Mouse (Mus musculus) stomach, embryonic 16.5 days (tissue): ENCODE measurements around the gene Fam83g. TPM values are rescaled to one million over a fixed set of nuclear protein-coding genes. Genes with fewer than 3 reads are reported as not detected.
"Not testable (repeated sequence)": the region's sequence is repeated elsewhere in the genome, so short reads cannot be mapped to it uniquely, and the experiment has no call there.

Experiments
- ATAC-seq: fragments of 200-750 bp; cut with Nextera tagmentation; 2 replicates; pipeline ENCODE4 v1.8.0; 2017; ENCODE audit warnings: moderate number of reproducible peaks, moderate TSS enrichment; ENCODE audit not compliant: insufficient read depth, low FRiP score
- H3K27ac ChIP-seq: fragments of 300-500 bp; sonication (generic); 2 replicates; pipeline ENCODE4 v1.5.1; 2014; ENCODE audit warnings: low read length
- H3K27me3 ChIP-seq: fragments of 300-500 bp; sonication (generic); 2 replicates; pipeline ENCODE4 v1.6.1; 2014; ENCODE audit warnings: low read length, control low read depth, mixed read lengths; ENCODE audit not compliant: control insufficient read depth, insufficient read depth
- H3K36me3 ChIP-seq: fragments of 300-500 bp; sonication (generic); 2 replicates; pipeline ENCODE4 v1.6.1; 2014; ENCODE audit warnings: low read length; ENCODE audit not compliant: control insufficient read depth, insufficient read depth
- H3K4me1 ChIP-seq: fragments of 300-500 bp; sonication (generic); 2 replicates; pipeline ENCODE4 v1.6.1; 2014; ENCODE audit warnings: low read length, control low read depth, mixed read lengths; ENCODE audit not compliant: control insufficient read depth, insufficient read depth
- H3K4me2 ChIP-seq: fragments of 300-500 bp; sonication (generic); 2 replicates; pipeline ENCODE4 v1.6.1; 2014; ENCODE audit warnings: low read depth, low read length, mixed read lengths
- H3K4me3 ChIP-seq: fragments of 300-500 bp; sonication (generic); replicated peaks from 2 replicates; pipeline ENCODE4 v1.5.1; 2014; ENCODE audit warnings: mild to moderate bottlenecking, low read length
- H3K9ac ChIP-seq: fragments of 300-500 bp; sonication (generic); 2 replicates; pipeline ENCODE4 v1.6.1; 2014; ENCODE audit warnings: low read length
- H3K9me3 ChIP-seq: fragments of 300-500 bp; sonication (generic); replicated peaks from 2 replicates; pipeline ENCODE4 v1.6.1; 2016; ENCODE audit warnings: low read length, control low read depth; ENCODE audit not compliant: control insufficient read depth
- WGBS: fragments of 180-500 bp; shearing (Covaris S2); extraction: QIAGEN DNeasy Blood & Tissue Kit; methylation state at CpG from one replicate; pipeline ENCODE4 v1.1.7; 2014; 5-methylcytosine and 5-hydroxymethylcytosine counted together
- polyA plus RNA-seq: library from polyadenylated mRNA; unstranded; fragments of >200 nt; fragmentation: Nextera tagmentation; extraction: Ambion mirVana; gene quantifications from 2 replicates; pipeline ENCODE4 v1.2.1, GENCODE M21; 2015

Fam83g gene
- 6.1 and 6.6 TPM in 2 replicates for polyA plus RNA-seq

DNA sequence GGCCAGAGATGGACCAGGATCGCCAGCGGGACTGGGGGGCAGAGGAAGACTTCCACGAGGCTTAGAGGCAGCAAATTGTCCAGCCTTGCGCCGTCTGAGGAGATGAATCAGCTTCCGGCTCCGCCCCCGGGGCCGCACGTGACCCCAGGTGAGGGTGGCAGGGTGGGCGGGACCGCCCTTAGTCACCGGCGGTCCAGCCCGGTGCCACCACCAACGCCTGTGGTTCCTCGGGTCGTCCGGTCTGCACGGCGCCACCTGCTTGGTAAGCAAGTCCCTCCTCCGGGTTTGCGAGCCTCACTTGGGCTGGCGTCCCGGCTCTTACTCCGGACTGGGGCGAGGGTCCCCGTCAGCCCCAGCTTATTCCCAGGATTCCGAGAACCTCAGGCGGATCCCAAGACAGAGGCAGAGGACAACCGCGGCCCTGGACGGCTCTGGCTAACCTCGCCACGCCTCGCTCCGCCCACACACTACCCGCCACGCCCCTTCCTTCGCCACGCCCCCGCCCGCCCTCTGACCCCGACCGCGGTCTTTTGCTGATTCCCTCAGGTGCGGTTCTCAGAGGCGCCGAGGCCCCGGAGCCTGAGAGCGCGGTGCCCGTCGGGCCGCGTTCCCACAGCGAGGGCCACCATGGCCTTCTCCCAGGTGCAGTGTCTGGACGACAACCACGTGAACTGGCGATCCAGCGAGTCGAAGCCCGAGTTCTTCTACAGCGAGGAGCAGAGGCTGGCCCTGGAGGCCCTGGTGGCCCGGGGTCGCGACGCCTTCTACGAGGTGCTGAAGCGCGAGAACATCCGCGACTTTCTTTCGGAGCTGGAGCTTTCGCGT, at the start of gene Fam83g:
Gene Fam83g, plus strand, starts transcription at position 185 of the 825 bp plus-strand sequence.
- H3K9ac ChIP-seq = peak within 1 kb of the TSS; percentile 68
- H3K36me3 ChIP-seq = no peaks in the 10 kb centered on the region
- 3% methylated on average over 76 of the region's 76 CpGs for WGBS
- peaks cover 14% of the 10 kb centered on the region; the same call in 1 of the 2 replicates for H3K27me3 ChIP-seq
- H3K4me3 ChIP-seq = peak within 1 kb of the TSS; percentile 54
- H3K4me2 ChIP-seq = peak within 1 kb of the TSS; percentile 67
- no peaks in the 10 kb centered on the region for H3K9me3 ChIP-seq
- peak; percentile 86 for ATAC-seq
- peaks cover 15% of the 10 kb centered on the region; the same call in 1 of the 2 replicates for H3K4me1 ChIP-seq
- 0 out of 2 replicates have a peak within 1 kb of the TSS, but pooled peaks have one; percentile 58 for H3K27ac ChIP-seq

DNA sequence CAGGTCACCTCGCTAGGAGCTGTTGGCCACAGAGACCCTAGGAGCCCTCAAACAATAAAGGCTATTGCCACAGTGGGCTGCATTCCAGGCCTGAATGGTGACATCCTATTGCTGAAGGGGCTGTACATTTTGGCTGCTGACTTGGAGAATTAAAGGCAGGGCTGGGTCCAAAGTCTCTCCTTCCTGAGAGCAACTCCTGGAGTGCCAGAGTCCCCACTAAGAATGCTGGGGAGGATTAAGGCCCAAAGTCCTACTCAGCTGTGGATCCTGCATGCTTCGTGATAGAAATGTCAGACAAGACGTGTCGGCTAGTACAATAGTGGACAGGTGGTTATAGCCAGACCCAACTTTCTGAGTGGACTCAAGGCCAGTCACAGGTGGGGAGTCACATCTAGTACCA, 47.6 kb upstream of the Fam83g start:
- WGBS = 88% methylated on average over 3 of the region's 4 CpGs
- not testable (repeated sequence) for H3K4me1 ChIP-seq, H3K4me2 ChIP-seq, H3K4me3 ChIP-seq, H3K27ac ChIP-seq, H3K9me3 ChIP-seq, H3K9ac ChIP-seq, H3K36me3 ChIP-seq, H3K27me3 ChIP-seq, ATAC-seq

- no peak overlapping the region for H3K4me3 ChIP-seq
- H3K36me3 ChIP-seq = no peaks in the 10 kb centered on the region
- 58% methylated on average over 1 of the region's 1 CpGs for WGBS
- no peaks in the 10 kb centered on the region for H3K9me3 ChIP-seq
- H3K27ac ChIP-seq = no peak overlapping the region
- no peaks in the 10 kb centered on the region for H3K27me3 ChIP-seq
- H3K4me2 ChIP-seq = no peak overlapping the region
- no peaks in the 10 kb centered on the region for H3K4me1 ChIP-seq
- H3K9ac ChIP-seq = no peak overlapping the region
- ATAC-seq = no peak
Measured at GRCm38 (mm10) chr11:61637413-61637812, 46.5 kb upstream of the Fam83g start.

DNA sequence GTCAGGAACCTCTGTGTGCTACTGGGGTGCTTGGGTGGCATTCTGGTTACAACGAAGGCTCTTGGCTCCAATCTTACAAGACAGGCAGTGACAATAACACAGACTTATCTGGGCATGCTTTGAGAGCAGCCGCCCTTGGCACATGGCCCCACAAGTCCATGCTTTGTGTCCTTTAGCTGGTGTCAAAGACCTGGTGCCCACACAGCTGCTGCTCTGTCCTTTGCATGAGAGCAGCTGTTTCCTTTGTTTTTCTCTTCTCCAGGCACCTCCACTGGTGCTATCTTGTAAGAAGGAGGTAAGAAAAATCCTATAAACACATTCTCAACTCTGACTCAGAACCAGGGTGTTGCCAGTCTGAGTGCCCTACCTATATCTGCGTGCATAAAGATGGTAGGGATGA, 46.0 kb upstream of the Fam83g start:
- no peak for ATAC-seq
- Histone ChIP-seq H3K4me3 (no peak overlapping the region), H3K4me1 (no peaks in the 10 kb centered on the region), H3K9ac (no peak overlapping the region), H3K27me3 (no peaks in the 10 kb centered on the region), H3K27ac (no peak overlapping the region), H3K9me3 (no peaks in the 10 kb centered on the region), H3K36me3 (no peaks in the 10 kb centered on the region), H3K4me2 (no peak overlapping the region)
- 89% methylated on average over 3 of the region's 3 CpGs for WGBS

GRCm38 (mm10) chr11:61638764-61639536, 44.9 kb upstream of the Fam83g start:
- H3K27ac ChIP-seq = no peak overlapping the region
- WGBS = 71% methylated on average over 12 of the region's 12 CpGs
- no peaks in the 10 kb centered on the region for H3K27me3 ChIP-seq
- H3K9me3 ChIP-seq = no peaks in the 10 kb centered on the region
- H3K4me1 ChIP-seq = no peaks in the 10 kb centered on the region
- H3K9ac ChIP-seq = no peak overlapping the region
- H3K4me3 ChIP-seq = no peak overlapping the region
- H3K4me2 ChIP-seq = no peak overlapping the region
- ATAC-seq = no peak
- H3K36me3 ChIP-seq = no peaks in the 10 kb centered on the region

DNA sequence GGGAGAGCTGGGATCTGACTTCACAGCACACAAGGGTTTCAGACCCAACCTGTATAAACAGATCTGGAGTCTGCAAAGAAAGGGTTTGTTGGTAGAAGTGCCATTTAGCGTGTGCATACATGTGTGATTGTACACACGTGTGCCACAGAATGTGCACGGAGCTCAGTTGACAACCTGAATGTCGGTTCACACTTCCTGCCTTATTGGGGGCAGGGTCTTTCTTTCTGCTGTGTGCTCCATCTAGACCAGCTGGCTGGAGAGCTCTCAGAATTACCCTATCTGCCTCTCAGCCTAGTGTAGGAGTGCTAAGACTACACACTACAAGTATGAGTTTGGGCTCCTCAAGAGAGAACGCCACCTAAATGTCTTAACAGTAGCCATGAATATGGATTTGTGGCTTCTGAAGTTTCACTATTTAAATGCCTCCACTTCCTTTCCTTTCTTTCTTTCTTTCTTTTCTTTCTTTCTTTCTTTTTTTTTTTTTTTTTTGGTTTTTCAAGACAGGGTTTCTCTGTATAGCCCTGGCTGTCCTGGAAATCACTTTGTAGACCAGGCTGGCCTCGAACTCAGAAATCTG, 44.2 kb upstream of the Fam83g start:
- no peak overlapping the region for H3K4me2 ChIP-seq
- no peak overlapping the region for H3K9ac ChIP-seq
- no peak for ATAC-seq
- no peaks in the 10 kb centered on the region for H3K27me3 ChIP-seq
- no peaks in the 10 kb centered on the region for H3K9me3 ChIP-seq
- no peak overlapping the region for H3K4me3 ChIP-seq
- H3K27ac ChIP-seq = no peak overlapping the region
- H3K4me1 ChIP-seq = peaks cover 4% of the 10 kb centered on the region; the same call in 1 of the 2 replicates
- 86% methylated on average over 6 of the region's 6 CpGs for whole genome bisulfite sequencing
- H3K36me3 ChIP-seq = no peaks in the 10 kb centered on the region

DNA sequence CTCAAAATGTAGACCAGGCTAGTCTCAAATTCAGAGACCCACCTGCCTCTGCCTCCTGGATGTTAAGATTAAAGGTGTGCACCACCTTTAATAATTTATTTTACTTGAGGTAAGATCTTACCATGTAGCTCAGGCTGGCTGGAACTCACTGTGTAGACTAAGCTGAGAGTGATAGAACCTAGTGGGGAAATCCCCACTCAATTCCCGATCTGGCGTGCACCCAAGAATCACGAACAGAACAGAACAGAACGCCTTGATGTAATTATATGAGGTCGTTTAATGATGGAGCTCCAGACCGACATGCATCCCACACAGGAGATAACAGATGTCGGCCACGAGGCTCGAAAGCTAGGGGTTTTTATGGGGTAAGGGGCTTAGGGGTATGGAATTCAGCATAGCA, 43.3 kb upstream of the Fam83g start:
- not testable (repeated sequence) for H3K27ac ChIP-seq, H3K36me3 ChIP-seq, H3K4me3 ChIP-seq, H3K4me2 ChIP-seq, H3K9ac ChIP-seq, H3K27me3 ChIP-seq, H3K9me3 ChIP-seq, ATAC-seq
- WGBS = 55% methylated on average over 9 of the region's 9 CpGs
- peaks cover 11% of the 10 kb centered on the region for H3K4me1 ChIP-seq

- no peak overlapping the region for H3K9ac ChIP-seq
- no peak overlapping the region for H3K4me3 ChIP-seq
- H3K36me3 ChIP-seq = no peaks in the 10 kb centered on the region
- no peak overlapping the region for H3K27ac ChIP-seq
- no peak overlapping the region for H3K4me2 ChIP-seq
- no peaks in the 10 kb centered on the region for H3K27me3 ChIP-seq
- ATAC-seq = no peak
- no peaks in the 10 kb centered on the region for H3K9me3 ChIP-seq
- H3K4me1 ChIP-seq = peaks cover 11% of the 10 kb centered on the region
- 81% methylated on average over 7 of the region's 7 CpGs for WGBS
Measured at GRCm38 (mm10) chr11:61642106-61642505, 41.8 kb upstream of the Fam83g start.
